Mouse (Mus musculus) embryonic fibroblast, embryonic 13.5 days (primary cell): Measurements from ENCODE around the gene Rimbp3.

ENCODE experiments used
- CTCF ChIP-seq: IDR thresholded peaks from 2 replicates; pipeline ENCODE4 v1.5.1; 2011; ENCODE audit warnings: mild to moderate bottlenecking, control low read depth, low read length, moderate library complexity, borderline replicate concordance; ENCODE audit not compliant: insufficient read depth
- POLR2A ChIP-seq: IDR thresholded peaks from 2 replicates; pipeline ENCODE4 v1.6.1; 2011; ENCODE audit warnings: low read depth, mild to moderate bottlenecking, control low read depth, low read length, moderate library complexity

GRCm38 (mm10) chr16:17183003-17183402 is 25.4 kb upstream of the Rimbp3 start:
- TF ChIP-seq CTCF (no peak), POLR2A (no peak)
